ENCODE assay signal across 13 mouse cellular contexts in genomic region chrX:152222226-152222625, GRCm38 (mm10). TPM values are rescaled to one million over a fixed set of nuclear protein-coding genes. Genes with fewer than 3 reads are reported as not detected.
A peak's percentile ranks its signal among the peaks of the same experiment; 100 is the strongest.
DNase-seq lines count a peak whose midpoint lies in the region; ATAC-seq lines count a peak whose summit lies in the region.
"Had no signal": no experiment of that assay in that cellular context is flagged by ENCODE, and none has a peak within 500 bp of the region (broad histone marks: within the 10 kb centered on the region; RNA-seq: fewer than 3 reads in every experiment).

No protein-coding gene starts in this region.

- peak; percentile 58 for DNase-seq in brain, adult 2 months (ENCODE audit: low read depth, low spot score)
- peak; percentile 39 for DNase-seq in cerebellum, adult 11 months
- peak; percentile 44 for DNase-seq in cerebellum, adult 8-10 months
- peak; percentile 24 to 35 for DNase-seq in cerebellum, postnatal 36 days
- no peak for DNase-seq in retina, postnatal 1 day
- DNase-seq: adrenal gland, adult 2 months; adrenal gland, postnatal 25 days; gastrocnemius, postnatal 36 days; heart, adult 18-20 months; heart, postnatal 14 days; kidney, adult 18-20 months had no signal

- ATAC-seq in monocyte, adult 5-6 weeks (replicated peaks; ENCODE audit: insufficient number of reproducible peaks, low FRiP score, low TSS enrichment, poor library complexity, severe bottlenecking): no peak
- ATAC-seq: forebrain, embryonic 13.5 days had no signal

RNA-seq across cellular contexts. Expression of gene Kdm5c, which starts 10.6 kb away (rescaled TPM):
- 36.0 to 60.8 TPM (median 38.0 TPM) in 3 replicates for total RNA-seq in monocyte, adult 5-6 weeks (2017)
